12 mouse cellular contexts compared by ENCODE assay signal in the genomic region with DNA sequence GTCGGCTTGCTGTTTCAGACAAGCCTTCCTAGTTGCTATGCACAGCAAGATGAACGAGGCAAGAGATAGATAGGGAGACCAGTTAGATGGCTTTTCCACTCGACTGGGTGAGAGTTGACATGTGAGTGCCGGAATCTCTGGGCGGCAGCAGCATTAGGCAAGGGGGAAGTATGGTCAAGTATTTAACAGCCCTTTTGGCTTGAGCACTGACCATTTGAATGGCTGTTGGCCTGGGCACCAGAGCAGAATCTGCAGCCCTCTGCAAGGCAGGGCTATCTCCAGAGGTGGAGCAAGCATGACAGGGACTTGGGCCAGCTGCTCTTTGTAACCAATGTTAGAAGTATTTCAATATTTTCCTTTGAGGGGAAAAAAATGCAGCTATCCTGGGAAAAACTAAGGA. TPM values are rescaled to one million over a fixed set of nuclear protein-coding genes. Genes with fewer than 3 reads are reported as not detected.
DNase-seq lines count a peak whose midpoint lies in the region; ATAC-seq and TF ChIP-seq lines count a peak whose summit lies in the region.
"Had no signal": no experiment of that assay in that cellular context is flagged by ENCODE, and none has a peak within 500 bp of the region (broad histone marks: within the 10 kb centered on the region; RNA-seq: fewer than 3 reads in every experiment).

No protein-coding gene starts in this region.

- H3K4me1 ChIP-seq in intestine, embryonic 16.5 days (ENCODE audit: control insufficient read depth, insufficient read depth, low read length) = peaks cover 3% of the 10 kb centered on the region; the same call in 1 of the 2 replicates
- peaks cover 6% of the 10 kb centered on the region; the same call in 1 of the 2 replicates for H3K4me1 ChIP-seq in intestine, embryonic 15.5 days (replicated peaks)
- peaks cover 18% of the 10 kb centered on the region for H3K4me1 ChIP-seq in heart, postnatal 0 days (ENCODE audit: control insufficient read depth, insufficient read depth)
- H3K4me1 ChIP-seq in lung, embryonic 16.5 days (replicated peaks; ENCODE audit: control insufficient read depth, insufficient read depth, low read length) = peaks cover 41% of the 10 kb centered on the region
- H3K4me1 ChIP-seq: hindbrain, embryonic 13.5 days had no signal

- peak; percentile 23; the same call in 1 of the 2 replicates for ATAC-seq in intestine, embryonic 16.5 days
- no peak for ATAC-seq in intestine, embryonic 15.5 days
- ATAC-seq in heart, postnatal 0 days (ENCODE audit: insufficient read depth, low read depth) = 0 out of 2 replicates have a peak, but pooled peaks have one; percentile 36
- ATAC-seq in lung, embryonic 16.5 days (ENCODE audit: low read depth) = peak; percentile 70

- H3K9ac ChIP-seq in intestine, embryonic 16.5 days (ENCODE audit: low read depth, low read length) = no peak overlapping the region
- H3K9ac ChIP-seq in intestine, embryonic 15.5 days = no peak overlapping the region
- no peak overlapping the region for H3K9ac ChIP-seq in heart, postnatal 0 days (replicated peaks; ENCODE audit: low read depth, low read length)
- no peak overlapping the region for H3K9ac ChIP-seq in lung, embryonic 16.5 days (ENCODE audit: low read length)
- H3K9ac ChIP-seq: hindbrain, embryonic 13.5 days; limb, embryonic 13.5 days had no signal

- no peaks in the 10 kb centered on the region for H3K36me3 ChIP-seq in intestine, embryonic 16.5 days (ENCODE audit: control insufficient read depth, insufficient read depth, low read length)
- H3K36me3 ChIP-seq in intestine, embryonic 15.5 days = no peaks in the 10 kb centered on the region
- no peaks in the 10 kb centered on the region for H3K36me3 ChIP-seq in heart, postnatal 0 days (replicated peaks; ENCODE audit: control insufficient read depth, insufficient read depth, low read length)
- H3K36me3 ChIP-seq in lung, embryonic 16.5 days (ENCODE audit: control insufficient read depth, insufficient read depth, low read length) = no peaks in the 10 kb centered on the region
- H3K36me3 ChIP-seq: hindbrain, embryonic 13.5 days; limb, embryonic 13.5 days had no signal

- no peak overlapping the region for H3K4me2 ChIP-seq in intestine, embryonic 16.5 days (ENCODE audit: low read depth, low read length)
- H3K4me2 ChIP-seq in intestine, embryonic 15.5 days (replicated peaks) = no peak overlapping the region
- H3K4me2 ChIP-seq in heart, postnatal 0 days (ENCODE audit: low read depth, low read length) = 0 out of 2 replicates have a peak overlapping the region, but pooled peaks have one; percentile 6
- H3K4me2 ChIP-seq in lung, embryonic 16.5 days (ENCODE audit: low read depth, low read length) = 0 out of 2 replicates have a peak overlapping the region, but pooled peaks have one; percentile 12
- H3K4me2 ChIP-seq: hindbrain, embryonic 13.5 days; limb, embryonic 13.5 days had no signal

- H3K9me3 ChIP-seq in intestine, embryonic 16.5 days (ENCODE audit: control insufficient read depth, low read length) = no peaks in the 10 kb centered on the region
- no peaks in the 10 kb centered on the region for H3K9me3 ChIP-seq in intestine, embryonic 15.5 days
- no peaks in the 10 kb centered on the region for H3K9me3 ChIP-seq in heart, postnatal 0 days (replicated peaks; ENCODE audit: control insufficient read depth, low read length)
- no peaks in the 10 kb centered on the region for H3K9me3 ChIP-seq in lung, embryonic 16.5 days (ENCODE audit: control insufficient read depth, low read length)
- H3K9me3 ChIP-seq: hindbrain, embryonic 13.5 days; limb, embryonic 13.5 days had no signal

- peak; percentile 39 for DNase-seq in gastrocnemius, adult 18-20 months (ENCODE audit: low spot score)
- no peak for DNase-seq in heart, postnatal 0 days (ENCODE audit: low spot score)
- no peak for DNase-seq in left cerebral cortex, postnatal 14 days (ENCODE audit: low spot score in 2 of 2)
- DNase-seq in ovary, postnatal 14 days (ENCODE audit: low spot score) = no peak
- no peak for DNase-seq in urinary bladder, postnatal 25 days (ENCODE audit: low spot score)
- DNase-seq: cerebellum, adult 9-10 months had no signal

- WGBS in intestine, embryonic 16.5 days = 36% methylated on average over 5 of the region's 5 CpGs
- 37% methylated on average over 5 of the region's 5 CpGs for WGBS in intestine, embryonic 15.5 days
- WGBS in heart, postnatal 0 days = 16% methylated on average over 5 of the region's 5 CpGs
- WGBS in lung, embryonic 16.5 days = 7% methylated on average over 5 of the region's 5 CpGs

- H3K4me3 ChIP-seq in intestine, embryonic 16.5 days (ENCODE audit: low read length) = no peak overlapping the region
- H3K4me3 ChIP-seq in intestine, embryonic 15.5 days (replicated peaks) = no peak overlapping the region
- H3K4me3 ChIP-seq in heart, postnatal 0 days (ENCODE audit: low read depth, low read length) = no peak overlapping the region
- H3K4me3 ChIP-seq in lung, embryonic 16.5 days (ENCODE audit: low read length) = no peak overlapping the region
- H3K4me3 ChIP-seq: erythroblast, embryonic 14.5 days; hindbrain, embryonic 13.5 days; limb, embryonic 13.5 days had no signal

- no peak for TF ChIP-seq CTCF in heart, postnatal 0 days (IDR thresholded peaks at IDR 0.05; ENCODE audit: low read depth)

- TF ChIP-seq EP300 in heart, postnatal 0 days (IDR thresholded peaks at IDR 0.05; ENCODE audit: low read depth) = no peak

- H3K27me3 ChIP-seq in intestine, embryonic 16.5 days (replicated peaks; ENCODE audit: control insufficient read depth, insufficient read depth, low read length) = no peaks in the 10 kb centered on the region
- H3K27me3 ChIP-seq in intestine, embryonic 15.5 days (replicated peaks) = no peaks in the 10 kb centered on the region
- no peaks in the 10 kb centered on the region for H3K27me3 ChIP-seq in heart, postnatal 0 days (ENCODE audit: control insufficient read depth, insufficient read depth, low read length)
- H3K27me3 ChIP-seq in lung, embryonic 16.5 days (ENCODE audit: control insufficient read depth, insufficient read depth, low read depth, low read length) = no peaks in the 10 kb centered on the region
- H3K27me3 ChIP-seq: hindbrain, embryonic 13.5 days; limb, embryonic 13.5 days had no signal

- H3K27ac ChIP-seq in intestine, embryonic 16.5 days (ENCODE audit: low read length) = no peak overlapping the region
- H3K27ac ChIP-seq in intestine, embryonic 15.5 days = no peak overlapping the region
- H3K27ac ChIP-seq in heart, postnatal 0 days (ENCODE audit: low read depth) = peak overlapping the region; percentile 47
- peak overlapping the region; percentile 86 for H3K27ac ChIP-seq in lung, embryonic 16.5 days (ENCODE audit: low read length)
- H3K27ac ChIP-seq: hindbrain, embryonic 13.5 days; limb, embryonic 13.5 days had no signal

- intact Hi-C loops in left cerebral cortex, postnatal 14 days (cut with DNase I) = no loop called here

RNA-seq across cellular contexts. Expression of a gene that starts 36.5 kb away (rescaled TPM):
- 1.9 and 2.3 TPM in 2 replicates for polyA plus RNA-seq in intestine, embryonic 16.5 days (2015; fragmentation: Nextera tagmentation; extraction: Ambion mirVana)
- 5.8 and 6.3 TPM in 2 replicates for polyA plus RNA-seq in intestine, embryonic 15.5 days (2015; fragmentation: Nextera tagmentation; extraction: Ambion mirVana)
- 1 to 10 TPM; 4.4 to 4.8 TPM for total RNA-seq in gastrocnemius, adult 18-20 months (2021)
- total RNA-seq in heart, postnatal 0 days (2014; rRNA removed; ENCODE audit: low replicate concordance) = 14.3 and 23.4 TPM in 2 replicates
- 2.7 and 3.2 TPM in 2 replicates for polyA plus RNA-seq in heart, postnatal 0 days (2015; fragmentation: Nextera tagmentation; extraction: Ambion mirVana)
- 3.8 and 6.2 TPM in 2 replicates for polyA plus RNA-seq in lung, embryonic 16.5 days (2015; fragmentation: Nextera tagmentation; extraction: Ambion mirVana)
- total RNA-seq in left cerebral cortex, postnatal 14 days (2021) = 10 to 100 TPM; 67.8 to 73.6 TPM

Comparison
In these comparisons a context has a peak if more than half of its experiments do, and no peak if none do; other contexts are left out.
1. H3K27ac ChIP-seq: peak in heart, postnatal 0 days (single experiment) and lung, embryonic 16.5 days (single experiment); none in intestine, embryonic 16.5 days (single experiment) and intestine, embryonic 15.5 days (single experiment).
2. H3K4me2 ChIP-seq: peak in heart, postnatal 0 days (single experiment) and lung, embryonic 16.5 days (single experiment); none in intestine, embryonic 16.5 days (single experiment) and intestine, embryonic 15.5 days (single experiment).